Mouse (Mus musculus): Measurements from ENCODE around the gene Tuba1b.
A peak's percentile ranks its signal among the peaks of the same experiment; 100 is the strongest.

The Tuba1b gene

DNA sequence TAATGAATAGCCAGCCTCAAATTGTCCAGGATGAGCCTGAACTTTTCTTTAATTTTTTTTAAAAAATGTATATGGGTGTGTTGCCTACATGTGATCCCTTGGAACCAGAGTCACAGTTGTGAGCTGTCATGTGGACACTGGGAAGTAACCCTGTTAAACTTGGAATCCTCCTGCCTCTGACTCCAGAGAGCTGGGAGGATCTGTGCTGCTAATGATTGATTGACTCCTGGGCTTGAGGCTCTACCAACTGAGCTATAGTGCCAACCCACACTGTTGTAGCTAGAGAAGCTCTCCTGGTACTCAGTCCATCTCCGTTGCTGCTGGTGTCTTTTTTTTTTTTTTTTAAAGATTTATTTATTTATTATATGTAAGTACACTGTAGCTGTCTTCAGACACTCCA lies 50.3 kb downstream of the Tuba1b start:
- no peak for DNase-seq

DNA sequence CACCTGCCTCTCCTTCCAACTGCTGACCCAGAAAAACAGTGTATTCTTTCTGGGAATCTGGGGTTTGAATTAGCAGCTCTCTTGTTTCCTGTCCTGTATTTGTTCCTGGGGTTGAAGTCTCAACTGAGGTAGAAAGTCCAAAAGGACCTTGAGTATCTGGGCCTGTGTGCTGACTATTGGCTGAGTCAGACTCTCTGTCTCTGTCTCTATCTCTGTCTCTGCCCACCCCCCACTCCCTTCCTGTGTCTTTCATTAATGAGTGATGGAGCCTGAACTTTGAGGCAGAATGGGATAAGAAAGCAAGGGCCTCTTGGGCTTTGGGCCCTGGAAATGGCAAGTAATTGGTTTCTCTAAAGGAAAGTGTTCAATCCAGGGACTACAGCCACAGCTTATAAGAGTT lies 50.7 kb downstream of the Tuba1b start:
- peak; percentile 82 for DNase-seq

GRCm38 (mm10) chr15:98881656-98882008 lies 52.7 kb downstream of the Tuba1b start:
- no peak for DNase-seq

Data from kidney, adult 11 months (tissue).